Mouse (Mus musculus): ENCODE measurements around the gene Kcnj11.

Gene Kcnj11

DNA sequence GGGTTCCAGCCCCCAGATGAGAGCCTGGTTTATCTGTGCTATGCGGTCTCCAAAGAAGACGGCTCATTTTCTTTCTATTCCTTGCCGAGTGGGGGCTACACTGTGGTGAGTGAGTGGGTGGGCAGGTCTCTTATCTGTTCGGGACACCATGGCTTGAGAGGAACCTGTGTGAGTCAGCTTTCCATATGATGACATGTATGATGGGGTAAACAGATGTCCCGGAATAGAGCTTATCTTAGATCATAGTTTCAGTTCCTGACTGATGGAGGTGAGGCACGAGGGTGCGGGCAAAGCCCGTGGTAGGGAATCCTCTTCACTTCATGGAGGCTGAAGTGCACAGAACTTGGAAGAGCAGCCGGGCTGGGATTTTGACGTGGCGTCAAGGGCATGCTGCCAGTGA lies 54.7 kb downstream of the Kcnj11 start:
- no peak for DNase-seq

DNA sequence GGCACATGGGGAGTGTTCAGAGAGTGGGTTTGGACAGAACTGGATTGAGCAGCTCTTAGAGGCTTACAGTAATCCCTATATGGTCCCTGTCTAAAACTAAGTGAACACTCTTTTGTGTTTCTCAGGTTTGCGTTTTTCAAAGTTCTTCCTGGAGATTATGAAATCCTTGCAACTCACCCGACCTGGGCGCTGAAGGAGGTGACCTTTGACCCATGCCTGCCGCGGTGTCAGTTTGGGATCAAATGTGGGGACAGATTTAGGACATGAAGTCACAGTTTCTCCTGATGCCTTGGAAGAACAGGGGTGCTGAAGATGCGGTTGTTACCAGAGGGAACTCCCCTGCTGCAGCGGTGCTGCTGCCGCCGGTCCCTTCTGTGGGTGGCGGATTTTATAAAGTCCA lies 56.5 kb downstream of the Kcnj11 start:
- no peak for DNase-seq
